Mouse (Mus musculus): ENCODE results near the gene Tmem238. TPM values are rescaled to one million over a fixed set of nuclear protein-coding genes. Genes with fewer than 3 reads are reported as not detected.

The Tmem238 gene
- polyA plus RNA-seq, 1 experiment from 2014 or later = 0.93 TPM

Other genes starting within 250 kb of the Tmem238 start
- 14.3 and 15.2 TPM in 2 replicates for gene Syt5, start 242.1 kb downstream of the Tmem238 start, polyA plus RNA-seq (2014; fragmentation: Nextera tagmentation; extraction: Ambion mirVana)
- gene Ptprh, start 185.6 kb downstream of the Tmem238 start, polyA plus RNA-seq (2014; fragmentation: Nextera tagmentation; extraction: Ambion mirVana) = 0.11 TPM in 1 of 2 replicates, not detected in the other
- 3.2 and 3.3 TPM in 2 replicates for gene Tmem86b, start 158.2 kb downstream of the Tmem238 start, polyA plus RNA-seq (2014; fragmentation: Nextera tagmentation; extraction: Ambion mirVana)
- 6.0 and 8.1 TPM in 2 replicates for gene Ppp6r1, start 130.6 kb downstream of the Tmem238 start, polyA plus RNA-seq (2014; fragmentation: Nextera tagmentation; extraction: Ambion mirVana)
- gene Hspbp1, start 104.6 kb downstream of the Tmem238 start, polyA plus RNA-seq (2014; fragmentation: Nextera tagmentation; extraction: Ambion mirVana) = 112 and 114 TPM in 2 replicates
- gene Brsk1, start 99.1 kb downstream of the Tmem238 start, polyA plus RNA-seq (2014; fragmentation: Nextera tagmentation; extraction: Ambion mirVana) = 3.1 and 5.1 TPM in 2 replicates
- gene Tmem150b, start 64.4 kb downstream of the Tmem238 start, polyA plus RNA-seq (2014; fragmentation: Nextera tagmentation; extraction: Ambion mirVana) = 0.22 and 0.26 TPM in 2 replicates
- 64.3 and 69.2 TPM in 2 replicates for gene Kmt5c, start 49.5 kb downstream of the Tmem238 start, polyA plus RNA-seq (2014; fragmentation: Nextera tagmentation; extraction: Ambion mirVana)
- gene Cox6b2, start 36.6 kb downstream of the Tmem238 start, polyA plus RNA-seq (2014; fragmentation: Nextera tagmentation; extraction: Ambion mirVana) = 28.0 and 28.5 TPM in 2 replicates
- not detected in 2 replicates for gene Fam71e2, start 18.4 kb downstream of the Tmem238 start, polyA plus RNA-seq (2014; fragmentation: Nextera tagmentation; extraction: Ambion mirVana)
- gene Il11, start 6.8 kb downstream of the Tmem238 start, polyA plus RNA-seq (2014; fragmentation: Nextera tagmentation; extraction: Ambion mirVana) = 0.08 and 0.14 TPM in 2 replicates
- not detected in 2 replicates for gene Tmem190, start 6.7 kb downstream of the Tmem238 start, polyA plus RNA-seq (2014; fragmentation: Nextera tagmentation; extraction: Ambion mirVana)
- gene Rpl28, start 3.2 kb upstream of the Tmem238 start, polyA plus RNA-seq (2014; fragmentation: Nextera tagmentation; extraction: Ambion mirVana) = 186 and 191 TPM in 2 replicates
- gene Ube2s, start 22.9 kb upstream of the Tmem238 start, polyA plus RNA-seq (2014; fragmentation: Nextera tagmentation; extraction: Ambion mirVana) = 400 and 452 TPM in 2 replicates
- 2.9 and 4.1 TPM in 2 replicates for gene Shisa7, start 55.0 kb upstream of the Tmem238 start, polyA plus RNA-seq (2014; fragmentation: Nextera tagmentation; extraction: Ambion mirVana)
- 2.5 and 2.9 TPM in 2 replicates for gene Isoc2b, start 80.6 kb upstream of the Tmem238 start, polyA plus RNA-seq (2014; fragmentation: Nextera tagmentation; extraction: Ambion mirVana)
- gene Isoc2a, start 87.5 kb upstream of the Tmem238 start, polyA plus RNA-seq (2014; fragmentation: Nextera tagmentation; extraction: Ambion mirVana) = 1.1 TPM in 2 replicates
- 0.11 TPM in 1 of 2 replicates, not detected in the other for gene Gm36210, start 116.9 kb upstream of the Tmem238 start, polyA plus RNA-seq (2014; fragmentation: Nextera tagmentation; extraction: Ambion mirVana)
- gene Zfp628, start 125.6 kb upstream of the Tmem238 start, polyA plus RNA-seq (2014; fragmentation: Nextera tagmentation; extraction: Ambion mirVana) = 4.0 and 4.2 TPM in 2 replicates
- 7.1 and 7.3 TPM in 2 replicates for gene Nat14, start 132.4 kb upstream of the Tmem238 start, polyA plus RNA-seq (2014; fragmentation: Nextera tagmentation; extraction: Ambion mirVana)
- gene Ssc5d, start 136.1 kb upstream of the Tmem238 start, polyA plus RNA-seq (2014; fragmentation: Nextera tagmentation; extraction: Ambion mirVana) = 1.1 and 1.4 TPM in 2 replicates
- gene Sbk2, start 174.8 kb upstream of the Tmem238 start, polyA plus RNA-seq (2014; fragmentation: Nextera tagmentation; extraction: Ambion mirVana) = 0.07 and 0.09 TPM in 2 replicates
- gene Sbk3, start 181.5 kb upstream of the Tmem238 start, polyA plus RNA-seq (2014; fragmentation: Nextera tagmentation; extraction: Ambion mirVana) = 0.04 TPM in 1 of 2 replicates, not detected in the other
- 45.0 and 61.0 TPM in 2 replicates for gene Zfp579, start 206.5 kb upstream of the Tmem238 start, polyA plus RNA-seq (2014; fragmentation: Nextera tagmentation; extraction: Ambion mirVana)
- 7.5 and 10.6 TPM in 2 replicates for gene Zfp524, start 224.8 kb upstream of the Tmem238 start, polyA plus RNA-seq (2014; fragmentation: Nextera tagmentation; extraction: Ambion mirVana)
- 38.2 and 43.2 TPM in 2 replicates for gene Fiz1, start 225.0 kb upstream of the Tmem238 start, polyA plus RNA-seq (2014; fragmentation: Nextera tagmentation; extraction: Ambion mirVana)
- 0.19 and 1.8 TPM in 2 replicates for gene Gm44973, start 225.8 kb upstream of the Tmem238 start, polyA plus RNA-seq (2014; fragmentation: Nextera tagmentation; extraction: Ambion mirVana)
- 5.7 and 8.6 TPM in 2 replicates for gene Zfp865, start 230.7 kb upstream of the Tmem238 start, polyA plus RNA-seq (2014; fragmentation: Nextera tagmentation; extraction: Ambion mirVana)
- gene Ccdc106, start 230.9 kb upstream of the Tmem238 start, polyA plus RNA-seq (2014; fragmentation: Nextera tagmentation; extraction: Ambion mirVana) = 7.2 and 8.6 TPM in 2 replicates
- gene 4632433K11Rik, start 244.5 kb upstream of the Tmem238 start, polyA plus RNA-seq (2014; fragmentation: Nextera tagmentation; extraction: Ambion mirVana) = not detected in 2 replicates
- gene Zfp784, start 248.8 kb upstream of the Tmem238 start, polyA plus RNA-seq (2014; fragmentation: Nextera tagmentation; extraction: Ambion mirVana) = 3.1 and 4.3 TPM in 2 replicates

All from hindbrain, embryonic 11.5 days (tissue).